Comparison of ENCODE assay signal across 8 mouse cellular contexts in the genomic region with DNA sequence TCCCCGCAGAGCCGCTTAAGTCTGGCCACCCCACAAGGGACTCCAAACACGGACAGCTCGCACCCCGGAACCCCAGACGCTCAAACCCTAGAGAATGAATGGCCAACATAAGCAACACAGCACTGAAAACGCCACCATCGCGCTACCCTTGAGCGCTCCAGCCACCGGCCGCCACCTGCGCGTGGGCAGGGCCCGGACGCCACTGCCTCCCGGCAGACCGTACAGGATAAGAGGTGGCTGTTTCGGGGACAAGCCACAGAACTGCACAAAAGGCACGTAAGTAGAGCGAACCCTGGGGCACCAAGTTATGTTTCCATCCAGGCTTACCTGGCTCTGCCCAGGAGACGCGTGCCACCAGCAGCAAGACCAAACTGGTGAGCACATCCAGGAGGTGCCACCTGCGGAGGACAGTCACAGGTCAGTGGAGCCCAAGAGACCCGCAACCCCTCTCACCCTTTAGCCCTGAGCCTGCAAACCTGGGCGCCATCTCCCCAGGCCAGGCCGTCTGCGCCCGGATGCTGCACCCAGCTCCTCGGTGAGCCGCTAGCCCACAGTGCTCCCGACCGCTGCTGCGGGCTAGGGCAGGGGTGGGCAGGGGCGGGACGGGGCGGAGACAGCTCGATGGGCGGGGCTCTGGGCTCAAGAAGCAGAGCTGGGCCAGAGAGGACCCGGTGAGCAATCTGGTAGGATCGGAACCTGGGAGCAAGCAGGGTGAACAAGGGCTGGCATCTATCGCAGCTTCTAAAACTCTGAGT. TPM values are rescaled to one million over a fixed set of nuclear protein-coding genes. Genes with fewer than 3 reads are reported as not detected.
DNase-seq lines count a peak whose midpoint lies in the region; ATAC-seq and TF ChIP-seq lines count a peak whose summit lies in the region.

A gene (minus strand): TSS at position 586 of the 755 bp plus-strand sequence.

- peak within 1 kb of the TSS; percentile 41 for H3K4me3 ChIP-seq in forebrain, postnatal 0 days (ENCODE audit: low read depth, low read length)
- H3K4me3 ChIP-seq in lung, embryonic 16.5 days (ENCODE audit: low read length), result peak within 1 kb of the TSS; percentile 65
- peak within 1 kb of the TSS; percentile 52 for H3K4me3 ChIP-seq in stomach, embryonic 16.5 days (replicated peaks; ENCODE audit: low read length)

- H3K4me2 ChIP-seq in forebrain, postnatal 0 days (ENCODE audit: low read depth), result peak within 1 kb of the TSS; percentile 91
- peak within 1 kb of the TSS; percentile 70 for H3K4me2 ChIP-seq in lung, embryonic 16.5 days (ENCODE audit: low read depth, low read length)
- peak within 1 kb of the TSS; percentile 86 for H3K4me2 ChIP-seq in stomach, embryonic 16.5 days (ENCODE audit: low read depth, low read length)

- no peak for TF ChIP-seq CTCF in forebrain, postnatal 0 days (IDR thresholded peaks at IDR 0.05; ENCODE audit: low read depth)

- H3K27me3 ChIP-seq in forebrain, postnatal 0 days (ENCODE audit: insufficient read depth, low read length), result peaks cover 8% of the 10 kb centered on the region
- peaks cover 20% of the 10 kb centered on the region for H3K27me3 ChIP-seq in lung, embryonic 16.5 days (ENCODE audit: control insufficient read depth, insufficient read depth, low read depth, low read length)
- peaks cover 14% of the 10 kb centered on the region; the same call in 1 of the 2 replicates for H3K27me3 ChIP-seq in stomach, embryonic 16.5 days (ENCODE audit: control insufficient read depth, insufficient read depth, low read length)

- 3% methylated on average over 42 of the region's 42 CpGs for WGBS in forebrain, postnatal 0 days
- 0% methylated on average over 42 of the region's 42 CpGs for WGBS in lung, embryonic 16.5 days
- under 1% methylated on average over 42 of the region's 42 CpGs for WGBS in stomach, embryonic 16.5 days

- no peaks in the 10 kb centered on the region for H3K36me3 ChIP-seq in forebrain, postnatal 0 days (ENCODE audit: insufficient read depth)
- no peaks in the 10 kb centered on the region for H3K36me3 ChIP-seq in lung, embryonic 16.5 days (ENCODE audit: control insufficient read depth, insufficient read depth, low read length)
- H3K36me3 ChIP-seq in stomach, embryonic 16.5 days (ENCODE audit: control insufficient read depth, insufficient read depth, low read length), result no peaks in the 10 kb centered on the region

- peak within 1 kb of the TSS; percentile 37; the same call in 1 of the 2 replicates for H3K9ac ChIP-seq in forebrain, postnatal 0 days
- peak within 1 kb of the TSS; percentile 75 for H3K9ac ChIP-seq in lung, embryonic 16.5 days (ENCODE audit: low read length)
- H3K9ac ChIP-seq in stomach, embryonic 16.5 days (ENCODE audit: low read length), result peak within 1 kb of the TSS; percentile 60

- H3K9me3 ChIP-seq in forebrain, postnatal 0 days (ENCODE audit: low read length), result no peaks in the 10 kb centered on the region
- no peaks in the 10 kb centered on the region for H3K9me3 ChIP-seq in lung, embryonic 16.5 days (ENCODE audit: control insufficient read depth, low read length)
- H3K9me3 ChIP-seq in stomach, embryonic 16.5 days (replicated peaks; ENCODE audit: control insufficient read depth, low read length), result no peaks in the 10 kb centered on the region

- H3K27ac ChIP-seq in forebrain, postnatal 0 days (ENCODE audit: low read depth, low read length), result no peak within 1 kb of the TSS
- H3K27ac ChIP-seq in lung, embryonic 16.5 days (ENCODE audit: low read length), result peak within 1 kb of the TSS; percentile 73
- H3K27ac ChIP-seq in stomach, embryonic 16.5 days (ENCODE audit: low read length), result no peak within 1 kb of the TSS

- intact Hi-C loops in gastrocnemius, postnatal 14 days (cut with DNase I; ENCODE audit: low total_unique reads), result no loop called here

- ATAC-seq in forebrain, postnatal 0 days, result peak; percentile 68
- peak; percentile 86 for ATAC-seq in lung, embryonic 16.5 days (ENCODE audit: low read depth)
- ATAC-seq in stomach, embryonic 16.5 days (ENCODE audit: insufficient read depth, low FRiP score), result peak; percentile 75
- no peak for ATAC-seq in inflammation-experienced regulatory T-cells, adult 6 months

- H3K4me1 ChIP-seq in forebrain, postnatal 0 days (ENCODE audit: insufficient read depth), result 0 out of 2 replicates have a peak, but pooled peaks cover 12% of the 10 kb centered on the region
- H3K4me1 ChIP-seq in lung, embryonic 16.5 days (replicated peaks; ENCODE audit: control insufficient read depth, insufficient read depth, low read length), result peaks cover 9% of the 10 kb centered on the region
- H3K4me1 ChIP-seq in stomach, embryonic 16.5 days (ENCODE audit: control insufficient read depth, insufficient read depth, low read length), result peaks cover 26% of the 10 kb centered on the region

- peak; percentile 49 for DNase-seq in gastrocnemius, postnatal 14 days
- DNase-seq in gastrocnemius, adult 18-20 months (ENCODE audit: low spot score), result no peak
- no peak for DNase-seq in adrenal gland, adult 8-10 months
- no peak for DNase-seq in forebrain, postnatal 0 days
- peak; percentile 56 for DNase-seq in kidney, adult 11 months

RNA-seq across cellular contexts. Expression of the gene that starts here (rescaled TPM):
- total RNA-seq in gastrocnemius, postnatal 14 days (2021), result 10 to 100 TPM; 20.2 to 24.5 TPM
- 1 to 10 TPM; 5.2 to 6.6 TPM for total RNA-seq in gastrocnemius, adult 18-20 months (2021)
- 10 to 100 TPM; 41.9 to 49.0 (median 48.0) TPM for total RNA-seq in adrenal gland, adult 8-10 months (2022)
- total RNA-seq in forebrain, postnatal 0 days (2014; rRNA removed), result 24.7 and 28.4 TPM in 2 replicates
- 11.7 and 12.6 TPM in 2 replicates for polyA plus RNA-seq in forebrain, postnatal 0 days (2015; fragmentation: Nextera tagmentation; extraction: Ambion mirVana)
- polyA plus RNA-seq in lung, embryonic 16.5 days (2015; fragmentation: Nextera tagmentation; extraction: Ambion mirVana), result 298 and 315 TPM in 2 replicates
- 78.9 and 82.2 TPM in 2 replicates for polyA plus RNA-seq in stomach, embryonic 16.5 days (2015; fragmentation: Nextera tagmentation; extraction: Ambion mirVana)
- polyA plus RNA-seq in inflammation-experienced regulatory T-cells, adult 6 months (2017; shearing (Covaris generic)), result under 1 TPM in 2 of 3 experiments, not detected in 1; 0.09 to 0.11 TPM

Comparison
In these comparisons a context has a peak if more than half of its experiments do, and no peak if none do; other contexts are left out.
1. RNA of the gene that starts here (polyA plus RNA-seq): 298 to 315 TPM in lung, embryonic 16.5 days, 78.9 to 82.2 TPM in stomach, embryonic 16.5 days and 11.7 to 12.6 TPM in forebrain, postnatal 0 days; 0.09 to 0.11 TPM in inflammation-experienced regulatory T-cells, adult 6 months; every median in the first group is over 10 times any median in the second.
2. DNase-seq: peak in gastrocnemius, postnatal 14 days (single experiment) and kidney, adult 11 months (single experiment); none in gastrocnemius, adult 18-20 months (single experiment), adrenal gland, adult 8-10 months (single experiment) and forebrain, postnatal 0 days (single experiment).
3. Peak in every context shown above with its lines, with median percentiles within 50 percentile points of each other: H3K4me2 ChIP-seq, H3K4me3 ChIP-seq and H3K9ac ChIP-seq.